Mouse (Mus musculus) stomach, postnatal 0 days (tissue): ENCODE data around the gene Eif2d. TPM values are rescaled to one million over a fixed set of nuclear protein-coding genes. Genes with fewer than 3 reads are reported as not detected.

ENCODE experiments used
- ATAC-seq: fragments of 200-750 bp; cut with Nextera tagmentation; 2 replicates; pipeline ENCODE4 v1.8.0; 2017; ENCODE audit not compliant: low FRiP score, low TSS enrichment
- DNase-seq: peaks from one replicate; pipeline ENCODE4 v3.0.0-alpha.2; 2016; ENCODE audit warnings: low spot score
- H3K27ac ChIP-seq: fragments of 300-500 bp; sonication (generic); replicated peaks from 2 replicates; pipeline ENCODE4 v1.5.1; 2014; ENCODE audit warnings: mild to moderate bottlenecking, control low read depth
- H3K27me3 ChIP-seq: fragments of 300-500 bp; sonication (generic); 2 replicates; pipeline ENCODE4 v1.6.1; 2014; ENCODE audit warnings: low read length; ENCODE audit not compliant: control insufficient read depth, insufficient read depth
- H3K36me3 ChIP-seq: fragments of 300-500 bp; sonication (generic); 2 replicates; pipeline ENCODE4 v1.6.1; 2014; ENCODE audit warnings: low read length, mixed read lengths; ENCODE audit not compliant: control insufficient read depth, insufficient read depth
- H3K4me1 ChIP-seq: fragments of 300-500 bp; sonication (generic); replicated peaks from 2 replicates; pipeline ENCODE4 v1.6.1; 2014; ENCODE audit warnings: antibody characterized with exemption; ENCODE audit not compliant: control insufficient read depth, insufficient read depth
- H3K4me2 ChIP-seq: fragments of 300-500 bp; sonication (generic); replicated peaks from 2 replicates; pipeline ENCODE4 v1.6.1; 2014; ENCODE audit warnings: low read depth, mild to moderate bottlenecking, control low read depth, moderate library complexity
- H3K4me3 ChIP-seq: fragments of 300-500 bp; sonication (generic); 2 replicates; pipeline ENCODE4 v1.5.1; 2014; ENCODE audit warnings: low read depth, low read length, control low read depth
- H3K9ac ChIP-seq: fragments of 300-500 bp; sonication (generic); 2 replicates; pipeline ENCODE4 v1.6.1; 2014; ENCODE audit warnings: mild to moderate bottlenecking, low read length, control low read depth, mixed read lengths
- H3K9me3 ChIP-seq: fragments of 300-500 bp; sonication (generic); 2 replicates; pipeline ENCODE4 v1.6.1; 2016; ENCODE audit warnings: low read length; ENCODE audit not compliant: control insufficient read depth
- CTCF ChIP-seq: IDR thresholded peaks from 2 replicates; pipeline ENCODE4 v1.5.1; 2016; ENCODE audit warnings: antibody characterized with exemption, low read depth, mild to moderate bottlenecking, moderate library complexity
- EP300 ChIP-seq: optimal IDR thresholded peaks from 2 replicates; pipeline ENCODE3; 2016; ENCODE audit warnings: antibody characterized with exemption
- WGBS: fragments of 180-500 bp; shearing (Covaris S2); extraction: QIAGEN DNeasy Blood & Tissue Kit; methylation state at CpG from one replicate; pipeline ENCODE4 v1.1.7; 2014; 5-methylcytosine and 5-hydroxymethylcytosine counted together
- polyA plus RNA-seq: library from polyadenylated mRNA; unstranded; fragments of >200 nt; fragmentation: Nextera tagmentation; extraction: Ambion mirVana; gene quantifications from 2 replicates; pipeline ENCODE4 v1.2.1, GENCODE M21; 2015

Eif2d gene
- polyA plus RNA-seq, 1 experiment from 2014 or later: 36.3 TPM

DNA sequence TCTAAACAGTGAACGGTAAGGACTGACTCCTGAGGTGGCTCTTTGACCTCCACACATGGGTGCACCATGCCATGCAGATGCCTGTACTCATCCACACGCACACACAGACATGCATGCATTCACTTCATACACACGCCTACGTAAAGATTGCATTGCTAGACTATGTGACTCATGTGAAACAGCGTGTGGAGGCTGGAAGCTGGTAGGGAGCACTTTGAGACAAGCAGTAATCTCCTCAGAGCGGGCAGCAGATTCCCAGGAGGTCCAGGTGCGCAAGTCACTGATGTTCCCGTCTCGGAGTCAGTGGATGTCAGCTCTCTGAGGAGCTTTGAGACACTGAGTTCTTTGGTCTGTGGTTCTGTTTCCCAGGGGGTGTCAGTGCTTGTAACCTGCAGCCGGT lies 14.6 kb downstream of the Eif2d start:
- H3K9ac ChIP-seq: no peak overlapping the region
- ATAC-seq: no peak
- peaks cover 38% of the 10 kb centered on the region for H3K36me3 ChIP-seq
- H3K4me2 ChIP-seq: no peak overlapping the region
- H3K4me3 ChIP-seq: no peak overlapping the region
- no peaks in the 10 kb centered on the region for H3K4me1 ChIP-seq
- no peak for DNase-seq
- no peaks in the 10 kb centered on the region for H3K9me3 ChIP-seq
- no peaks in the 10 kb centered on the region for H3K27me3 ChIP-seq
- H3K27ac ChIP-seq: no peak overlapping the region
- WGBS: 93% methylated on average over 10 of the region's 10 CpGs
- TF ChIP-seq CTCF: no peak
- no peak for TF ChIP-seq EP300

DNA sequence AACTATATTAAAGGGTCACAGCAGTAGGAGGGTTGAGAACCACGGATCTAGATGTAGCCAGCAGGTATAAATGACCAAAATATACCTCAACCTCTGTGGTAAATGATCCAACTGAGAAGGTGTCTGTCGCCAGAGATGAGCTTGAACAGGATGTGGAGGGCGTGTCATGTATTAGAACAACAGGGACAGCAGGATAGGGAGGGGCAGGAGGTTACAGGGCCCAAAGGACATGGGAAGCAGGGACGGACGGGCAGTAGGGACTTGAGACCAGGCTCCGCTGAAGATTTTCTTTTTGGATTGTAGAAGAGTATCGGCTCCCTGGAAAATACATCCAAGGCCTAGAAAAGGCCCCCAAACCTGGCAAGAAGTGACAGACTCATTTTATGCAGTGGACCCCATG lies 20.0 kb downstream of the Eif2d start:
- peaks cover 33% of the 10 kb centered on the region for H3K36me3 ChIP-seq
- no peak overlapping the region for H3K9ac ChIP-seq
- ATAC-seq (no peak), DNase-seq (no peak)
- H3K27me3 ChIP-seq: no peaks in the 10 kb centered on the region
- no peaks in the 10 kb centered on the region for H3K4me1 ChIP-seq
- no peaks in the 10 kb centered on the region for H3K9me3 ChIP-seq
- TF ChIP-seq CTCF (no peak), EP300 (no peak)
- 79% methylated on average over 7 of the region's 7 CpGs for WGBS
- no peak overlapping the region for H3K27ac ChIP-seq
- H3K4me2 ChIP-seq: no peak overlapping the region
- no peak overlapping the region for H3K4me3 ChIP-seq

- no peak for DNase-seq
- Histone ChIP-seq H3K9me3 (no peaks in the 10 kb centered on the region), H3K4me2 (no peak overlapping the region), H3K27ac (no peak overlapping the region), H3K36me3 (peaks cover 33% of the 10 kb centered on the region), H3K9ac (no peak overlapping the region), H3K4me1 (no peaks in the 10 kb centered on the region), H3K27me3 (no peaks in the 10 kb centered on the region), H3K4me3 (no peak overlapping the region)
- WGBS: 50% methylated on average over 6 of the region's 6 CpGs
- no peak for ATAC-seq
- TF ChIP-seq CTCF (no peak), EP300 (no peak)
Observed at GRCm38 (mm10) chr1:131173809-131174208, 20.8 kb downstream of the Eif2d start.

DNA sequence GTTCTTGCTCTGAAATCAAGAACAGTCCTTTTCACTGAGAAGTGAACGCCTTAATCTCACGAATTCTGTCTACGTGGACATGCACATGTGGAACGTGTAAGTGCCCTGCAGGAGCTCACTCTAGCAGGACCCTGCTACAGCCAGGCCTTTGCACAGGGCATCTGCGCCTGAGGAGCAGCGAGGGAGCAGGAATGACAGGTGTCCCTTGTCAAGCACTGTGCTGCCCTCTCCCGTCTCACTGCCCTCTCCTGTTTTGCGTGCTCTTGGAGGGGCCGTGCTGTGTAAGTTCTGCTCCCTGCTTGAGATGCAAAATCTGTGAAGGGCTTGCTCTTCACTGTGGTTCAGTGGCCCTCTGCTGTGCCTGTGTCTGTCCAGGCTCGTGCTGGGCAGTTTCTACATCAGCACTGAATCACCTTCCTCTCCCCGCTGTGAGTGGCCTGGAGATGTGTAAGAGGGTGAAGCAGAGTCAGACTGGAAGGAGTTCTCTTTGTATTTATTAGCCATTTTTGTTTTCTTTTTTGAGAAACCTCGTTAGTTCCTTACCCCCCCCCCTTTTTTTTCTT lies 21.4 kb downstream of the Eif2d start:
- H3K9ac ChIP-seq: no peak overlapping the region
- no peak overlapping the region for H3K27ac ChIP-seq
- H3K9me3 ChIP-seq: no peaks in the 10 kb centered on the region
- no peak overlapping the region for H3K4me3 ChIP-seq
- peaks cover 34% of the 10 kb centered on the region for H3K36me3 ChIP-seq
- no peak for ATAC-seq
- no peak overlapping the region for H3K4me2 ChIP-seq
- no peaks in the 10 kb centered on the region for H3K4me1 ChIP-seq
- H3K27me3 ChIP-seq: no peaks in the 10 kb centered on the region
- no peak for DNase-seq
- WGBS: 67% methylated on average over 12 of the region's 12 CpGs
- TF ChIP-seq CTCF (peak; percentile 22; the same call in 1 of the 2 replicates), EP300 (no peak)

- WGBS: 100% methylated on average over 1 of the region's 1 CpGs
- Histone ChIP-seq H3K4me3 (no peak overlapping the region), H3K27me3 (no peaks in the 10 kb centered on the region), H3K4me2 (no peak overlapping the region), H3K9ac (no peak overlapping the region), H3K4me1 (no peaks in the 10 kb centered on the region), H3K36me3 (peaks cover 38% of the 10 kb centered on the region), H3K9me3 (no peaks in the 10 kb centered on the region), H3K27ac (no peak overlapping the region)
- DNase-seq (no peak), ATAC-seq (no peak)
- TF ChIP-seq CTCF (no peak), EP300 (no peak)
Observed at GRCm38 (mm10) chr1:131175189-131175588, 22.2 kb downstream of the Eif2d start.

DNA sequence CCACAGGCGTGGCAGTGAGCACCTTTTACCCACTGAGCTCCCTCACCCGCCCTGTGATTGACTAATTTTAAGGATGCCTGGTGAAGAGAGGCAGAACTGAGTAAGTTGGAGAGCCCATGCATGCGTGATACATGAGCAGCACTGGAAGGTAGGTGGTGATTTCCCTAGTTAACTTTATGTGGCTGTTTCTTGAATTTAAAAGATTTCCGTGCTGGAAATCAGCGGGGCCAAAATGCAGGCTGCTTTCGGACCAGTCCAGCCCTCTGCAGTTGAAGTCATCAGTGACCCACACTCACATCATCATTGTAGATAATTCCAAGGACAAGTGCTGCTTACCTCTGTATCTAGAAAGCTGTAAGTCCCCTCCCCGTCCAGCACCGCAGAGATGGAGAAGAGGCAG lies 22.8 kb downstream of the Eif2d start:
- Histone ChIP-seq H3K9me3 (no peaks in the 10 kb centered on the region), H3K4me1 (no peaks in the 10 kb centered on the region), H3K27me3 (no peaks in the 10 kb centered on the region), H3K4me2 (no peak overlapping the region), H3K4me3 (no peak overlapping the region), H3K36me3 (peaks cover 36% of the 10 kb centered on the region), H3K27ac (no peak overlapping the region), H3K9ac (no peak overlapping the region)
- TF ChIP-seq CTCF: no peak
- no peak for TF ChIP-seq EP300
- DNase-seq: no peak
- no peak for ATAC-seq
- 90% methylated on average over 8 of the region's 8 CpGs for WGBS
